In the genomic region with DNA sequence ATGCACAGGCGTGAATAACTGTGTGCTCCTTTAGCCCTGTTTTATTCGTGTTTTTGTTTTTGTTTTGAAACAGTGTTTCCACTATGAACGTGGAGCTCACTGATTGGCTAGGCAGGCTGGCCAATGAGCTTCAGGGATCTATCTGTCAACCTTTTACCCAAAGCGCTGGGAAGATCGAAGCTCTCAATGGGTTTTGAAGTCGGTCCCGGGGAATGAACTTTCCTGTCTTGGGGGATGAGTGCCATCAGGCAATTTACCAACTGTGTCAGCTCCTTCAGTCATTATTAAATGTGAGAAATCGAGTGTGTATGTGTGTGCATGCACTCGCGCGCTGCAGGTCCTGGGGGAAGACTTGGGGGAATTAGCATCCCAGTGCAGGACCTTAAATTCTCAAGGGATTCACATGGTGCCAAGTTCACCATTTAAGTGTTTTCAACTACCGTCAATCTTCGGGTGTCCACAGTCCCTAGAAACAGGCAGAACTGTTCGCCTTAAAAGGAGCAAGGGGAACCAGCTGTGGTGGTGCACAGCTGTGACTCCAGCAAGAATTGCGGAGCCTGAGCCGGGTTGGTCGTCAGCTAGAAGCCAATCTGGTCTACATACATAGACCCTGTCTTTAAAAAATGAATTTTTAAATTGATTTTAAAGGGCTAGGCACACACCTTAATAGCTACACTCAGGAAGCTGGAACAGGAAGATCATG, we compare ENCODE assay signal across 8 mouse cellular contexts. TPM values are rescaled to one million over a fixed set of nuclear protein-coding genes. Genes with fewer than 3 reads are reported as not detected.
DNase-seq lines count a peak whose midpoint lies in the region; ATAC-seq lines count a peak whose summit lies in the region.

No protein-coding gene starts in this region.

- DNase-seq in adrenal gland, adult 2 months = peak; percentile 49
- DNase-seq in adrenal gland, adult 18-20 months (ENCODE audit: low spot score in 2 of 2) = no peak
- DNase-seq in thymus, postnatal 0 days (ENCODE audit: low spot score) = peak; percentile 52
- no peak for DNase-seq in thymus, adult 18-20 months
- DNase-seq in lung, postnatal 10 days = peak; percentile 34
- DNase-seq in thymus, postnatal 14 days = peak; percentile 34
- no peak for DNase-seq in spleen, adult 18-20 months

- ATAC-seq in inflammation-experienced regulatory T-cells, adult 6 months = peak; percentile 10

RNA-seq across cellular contexts. Expression of gene Foxk1, which starts 1.0 kb away (rescaled TPM):
- 10 to 100 TPM; 19.7 to 24.6 TPM for total RNA-seq in adrenal gland, adult 2 months (2021)
- 17.2 and 18.2 TPM in 2 replicates for polyA plus RNA-seq in adrenal gland, adult 2 months (2012; rRNA removed)
- total RNA-seq in adrenal gland, adult 18-20 months (2021) = 10 to 100 TPM; 17.9 to 22.1 TPM
- 2.9 and 5.1 TPM in 2 replicates for polyA plus RNA-seq in thymus, postnatal 0 days (2015; fragmentation: Nextera tagmentation; extraction: Ambion mirVana)
- 10 to 100 TPM in 1 of 3 experiments, 1 to 10 TPM in 2; 6.3 to 10.1 (median 8.5) TPM for polyA plus RNA-seq in inflammation-experienced regulatory T-cells, adult 6 months (2017; shearing (Covaris generic))

Comparison
In these comparisons a context has a peak if more than half of its experiments do, and no peak if none do; other contexts are left out.
1. DNase-seq: peak in adrenal gland, adult 2 months (single experiment), thymus, postnatal 0 days (single experiment), lung, postnatal 10 days (single experiment) and thymus, postnatal 14 days (single experiment); none in adrenal gland, adult 18-20 months (0 of 2), thymus, adult 18-20 months (0 of 2) and spleen, adult 18-20 months (0 of 2).